Mouse (Mus musculus) forebrain, embryonic 13.5 days (tissue): ENCODE data around the gene Agbl3. TPM values are rescaled to one million over a fixed set of nuclear protein-coding genes. Genes with fewer than 3 reads are reported as not detected.

Source experiments
- ATAC-seq: fragments of 200-750 bp; cut with Nextera tagmentation; 2 replicates; pipeline ENCODE4 v1.8.0; 2017
- H3K27ac ChIP-seq: fragments of 300-500 bp; sonication (generic); 2 replicates; pipeline ENCODE4 v1.5.1; 2015; ENCODE audit warnings: inconsistent platforms, mild to moderate bottlenecking, moderate library complexity
- H3K27me3 ChIP-seq: fragments of 300-500 bp; sonication (generic); 2 replicates; pipeline ENCODE4 v1.6.1; 2015; ENCODE audit warnings: mild to moderate bottlenecking, inconsistent platforms
- H3K36me3 ChIP-seq: fragments of 300-500 bp; sonication (generic); 2 replicates; pipeline ENCODE4 v1.6.1; 2015; ENCODE audit warnings: mild to moderate bottlenecking, inconsistent platforms; ENCODE audit not compliant: poor library complexity, severe bottlenecking
- H3K4me1 ChIP-seq: fragments of 300-500 bp; sonication (generic); 2 replicates; pipeline ENCODE4 v1.6.1; 2015; ENCODE audit warnings: inconsistent platforms
- H3K4me2 ChIP-seq: fragments of 300-500 bp; sonication (generic); 2 replicates; pipeline ENCODE4 v1.6.1; 2015; ENCODE audit warnings: inconsistent platforms, mild to moderate bottlenecking, moderate library complexity
- H3K4me3 ChIP-seq: fragments of 300-500 bp; sonication (generic); 2 replicates; pipeline ENCODE4 v1.5.1; 2015; ENCODE audit warnings: mild to moderate bottlenecking, inconsistent platforms
- H3K9ac ChIP-seq: fragments of 300-500 bp; sonication (generic); 2 replicates; pipeline ENCODE4 v1.6.1; 2015; ENCODE audit warnings: mild to moderate bottlenecking, inconsistent platforms
- H3K9me3 ChIP-seq: fragments of 300-500 bp; sonication (generic); replicated peaks from 2 replicates; pipeline ENCODE4 v1.6.1; 2016; ENCODE audit warnings: inconsistent platforms
- WGBS: fragments of 180-500 bp; shearing (Covaris S2); methylation state at CpG from one replicate; pipeline ENCODE4 v1.1.7; 2015; 5-methylcytosine and 5-hydroxymethylcytosine counted together
- polyA plus RNA-seq: library from polyadenylated mRNA; unstranded; fragments of >200 nt; fragmentation: Nextera tagmentation; extraction: Ambion mirVana; gene quantifications from 2 replicates; pipeline ENCODE4 v1.2.1, GENCODE M21; 2015

Agbl3 gene
- polyA plus RNA-seq, 1 experiment from 2014 or later = 6.2 TPM

GRCm38 (mm10) chr6:34810651-34811050 lies 30.4 kb downstream of the Agbl3 start:
- Histone ChIP-seq H3K4me1 (no peaks in the 10 kb centered on the region), H3K9ac (no peak overlapping the region), H3K4me2 (no peak overlapping the region), H3K27me3 (no peaks in the 10 kb centered on the region), H3K36me3 (no peaks in the 10 kb centered on the region), H3K27ac (no peak overlapping the region), H3K9me3 (no peaks in the 10 kb centered on the region), H3K4me3 (no peak overlapping the region)
- 91% methylated on average over 4 of the region's 4 CpGs for WGBS
- ATAC-seq = no peak

- H3K9ac ChIP-seq = no peak overlapping the region
- H3K36me3 ChIP-seq = no peaks in the 10 kb centered on the region
- H3K4me2 ChIP-seq = no peak overlapping the region
- H3K27me3 ChIP-seq = no peaks in the 10 kb centered on the region
- H3K9me3 ChIP-seq = no peaks in the 10 kb centered on the region
- H3K4me3 ChIP-seq = no peak overlapping the region
- no peaks in the 10 kb centered on the region for H3K4me1 ChIP-seq
- no peak overlapping the region for H3K27ac ChIP-seq
- no peak for ATAC-seq
Observed at GRCm38 (mm10) chr6:34824406-34824805, 44.2 kb downstream of the Agbl3 start.

- Histone ChIP-seq H3K9ac (no peak overlapping the region), H3K27me3 (no peaks in the 10 kb centered on the region), H3K9me3 (no peaks in the 10 kb centered on the region), H3K4me2 (no peak overlapping the region), H3K27ac (no peak overlapping the region), H3K4me3 (no peak overlapping the region), H3K36me3 (no peaks in the 10 kb centered on the region), H3K4me1 (no peaks in the 10 kb centered on the region)
- WGBS = 95% methylated on average over 5 of the region's 5 CpGs
- ATAC-seq = no peak
Observed at GRCm38 (mm10) chr6:34832352-34832751, 52.1 kb downstream of the Agbl3 start.

GRCm38 (mm10) chr6:34861546-34862053 lies 81.4 kb downstream of the Agbl3 start:
- H3K9ac ChIP-seq = no peak overlapping the region
- H3K36me3 ChIP-seq = no peaks in the 10 kb centered on the region
- WGBS = 92% methylated on average over 11 of the region's 11 CpGs

GRCm38 (mm10) chr6:34862381-34862780 lies 82.1 kb downstream of the Agbl3 start:
- 92% methylated on average over 6 of the region's 6 CpGs for WGBS
- Histone ChIP-seq H3K4me1 (no peaks in the 10 kb centered on the region), H3K27me3 (no peaks in the 10 kb centered on the region), H3K4me2 (no peak overlapping the region), H3K4me3 (no peak overlapping the region), H3K9me3 (no peaks in the 10 kb centered on the region), H3K36me3 (no peaks in the 10 kb centered on the region), H3K9ac (no peak overlapping the region), H3K27ac (no peak overlapping the region)
- ATAC-seq = no peak

More at GRCm38 (mm10) chr6:34861546-34862053, 81.4 kb downstream of the Agbl3 start:
- no peak overlapping the region for H3K4me3 ChIP-seq
- H3K27ac ChIP-seq = no peak overlapping the region
- ATAC-seq = no peak
- no peak overlapping the region for H3K4me2 ChIP-seq
- H3K9me3 ChIP-seq = no peaks in the 10 kb centered on the region
- H3K4me1 ChIP-seq = no peaks in the 10 kb centered on the region
- H3K27me3 ChIP-seq = no peaks in the 10 kb centered on the region

GRCm38 (mm10) chr6:34862791-34863403 lies 82.7 kb downstream of the Agbl3 start, which contains the start of gene Tmem140:
Tmem140 (plus strand) TSS chr6:34863146.
- H3K4me1 ChIP-seq = no peaks in the 10 kb centered on the region
- H3K9me3 ChIP-seq = no peaks in the 10 kb centered on the region
- H3K36me3 ChIP-seq = no peaks in the 10 kb centered on the region
- ATAC-seq = no peak
- H3K9ac ChIP-seq = no peak within 1 kb of the TSS
- no peaks in the 10 kb centered on the region for H3K27me3 ChIP-seq
- no peak within 1 kb of the TSS for H3K4me2 ChIP-seq
- no peak within 1 kb of the TSS for H3K4me3 ChIP-seq
- no peak within 1 kb of the TSS for H3K27ac ChIP-seq
- 74% methylated on average over 11 of the region's 11 CpGs for WGBS

- Histone ChIP-seq H3K4me3 (no peak overlapping the region), H3K4me1 (no peaks in the 10 kb centered on the region), H3K36me3 (no peaks in the 10 kb centered on the region), H3K9me3 (no peaks in the 10 kb centered on the region), H3K9ac (no peak overlapping the region), H3K27ac (no peak overlapping the region), H3K27me3 (no peaks in the 10 kb centered on the region), H3K4me2 (no peak overlapping the region)
- WGBS = 71% methylated on average over 9 of the region's 9 CpGs
- ATAC-seq = no peak
Observed at GRCm38 (mm10) chr6:34863786-34864514, 83.7 kb downstream of the Agbl3 start.

GRCm38 (mm10) chr6:34865213-34865612 lies 85.0 kb downstream of the Agbl3 start:
- WGBS = 84% methylated on average over 5 of the region's 5 CpGs
- Histone ChIP-seq H3K27me3 (no peaks in the 10 kb centered on the region), H3K4me1 (no peaks in the 10 kb centered on the region), H3K9ac (no peak overlapping the region), H3K27ac (no peak overlapping the region), H3K4me2 (no peak overlapping the region), H3K9me3 (no peaks in the 10 kb centered on the region), H3K4me3 (no peak overlapping the region), H3K36me3 (no peaks in the 10 kb centered on the region)
- ATAC-seq = no peak

GRCm38 (mm10) chr6:34865711-34866593 lies 85.7 kb downstream of the Agbl3 start:
- no peaks in the 10 kb centered on the region for H3K9me3 ChIP-seq
- WGBS = 74% methylated on average over 7 of the region's 7 CpGs
- ATAC-seq = no peak

GRCm38 (mm10) chr6:34866786-34867185 lies 86.6 kb downstream of the Agbl3 start:
- no peak overlapping the region for H3K9ac ChIP-seq
- H3K27ac ChIP-seq = no peak overlapping the region
- ATAC-seq = no peak
- no peaks in the 10 kb centered on the region for H3K36me3 ChIP-seq
- H3K27me3 ChIP-seq = no peaks in the 10 kb centered on the region
- no peaks in the 10 kb centered on the region for H3K4me1 ChIP-seq
- H3K4me3 ChIP-seq = no peak overlapping the region
- H3K9me3 ChIP-seq = no peaks in the 10 kb centered on the region
- 48% methylated on average over 8 of the region's 8 CpGs for WGBS
- H3K4me2 ChIP-seq = no peak overlapping the region

More at GRCm38 (mm10) chr6:34865711-34866593, 85.7 kb downstream of the Agbl3 start:
- Histone ChIP-seq H3K4me3 (no peak overlapping the region), H3K27me3 (no peaks in the 10 kb centered on the region), H3K9ac (no peak overlapping the region), H3K4me1 (no peaks in the 10 kb centered on the region), H3K36me3 (no peaks in the 10 kb centered on the region), H3K4me2 (no peak overlapping the region), H3K27ac (no peak overlapping the region)

- WGBS = 85% methylated on average over 16 of the region's 16 CpGs
- Histone ChIP-seq H3K9me3 (no peaks in the 10 kb centered on the region), H3K27me3 (no peaks in the 10 kb centered on the region), H3K4me1 (no peaks in the 10 kb centered on the region), H3K9ac (no peak overlapping the region), H3K27ac (no peak overlapping the region), H3K36me3 (no peaks in the 10 kb centered on the region), H3K4me3 (no peak overlapping the region), H3K4me2 (no peak overlapping the region)
- ATAC-seq = no peak
Observed at GRCm38 (mm10) chr6:34867301-34867994, 87.2 kb downstream of the Agbl3 start.
